ENCODE assay signal across 9 mouse cellular contexts in genomic region chr12:21136462-21136751, GRCm38 (mm10).
DNase-seq lines count a peak whose midpoint lies in the region; ATAC-seq and TF ChIP-seq lines count a peak whose summit lies in the region.
"Had no signal": no experiment of that assay in that cellular context is flagged by ENCODE, and none has a peak within 500 bp of the region (broad histone marks: within the 10 kb centered on the region; RNA-seq: fewer than 3 reads in every experiment).

No protein-coding gene starts in this region.

- no peak for TF ChIP-seq EP300 in liver, postnatal 0 days (IDR thresholded peaks at IDR 0.05; ENCODE audit: low read depth)

- WGBS in heart, embryonic 10.5 days, result 72% methylated on average over 2 of the region's 2 CpGs
- 52% methylated on average over 2 of the region's 2 CpGs for WGBS in liver, postnatal 0 days (ENCODE audit: insufficient replicate concordance)

- H3K27ac ChIP-seq in layer of hippocampus, adult 2 months, result peak overlapping the region; percentile 89
- H3K27ac ChIP-seq in heart, embryonic 10.5 days, result peak overlapping the region; percentile 62; the same call in 1 of the 2 replicates
- H3K27ac ChIP-seq in liver, postnatal 0 days (ENCODE audit: low read depth), result peak overlapping the region; percentile 55
- H3K27ac ChIP-seq: neural tube, embryonic 12.5 days had no signal

- H3K36me3 ChIP-seq in heart, embryonic 10.5 days, result no peaks in the 10 kb centered on the region
- no peaks in the 10 kb centered on the region for H3K36me3 ChIP-seq in liver, postnatal 0 days (replicated peaks; ENCODE audit: insufficient read depth, low read length)
- H3K36me3 ChIP-seq: neural tube, embryonic 12.5 days had no signal

- H3K4me3 ChIP-seq in layer of hippocampus, adult 2 months, result no peak overlapping the region
- H3K4me3 ChIP-seq in heart, embryonic 10.5 days, result no peak overlapping the region
- H3K4me3 ChIP-seq in liver, postnatal 0 days (ENCODE audit: low read depth, low read length), result no peak overlapping the region
- H3K4me3 ChIP-seq: neural tube, embryonic 12.5 days had no signal

- no peaks in the 10 kb centered on the region for H3K27me3 ChIP-seq in heart, embryonic 10.5 days (ENCODE audit: insufficient read depth, poor library complexity, severe bottlenecking)
- no peaks in the 10 kb centered on the region for H3K27me3 ChIP-seq in liver, postnatal 0 days (ENCODE audit: insufficient read depth, low read length)
- H3K27me3 ChIP-seq: neural tube, embryonic 12.5 days had no signal

- peaks cover 73% of the 10 kb centered on the region for H3K4me1 ChIP-seq in heart, embryonic 10.5 days
- H3K4me1 ChIP-seq in liver, postnatal 0 days (ENCODE audit: insufficient read depth), result peaks cover 37% of the 10 kb centered on the region

- peak in 1 of 2 experiments; percentile 64 for DNase-seq in layer of hippocampus, adult 2 months (ENCODE audit: low spot score in 2 of 2)
- DNase-seq in layer of hippocampus, adult 9-10 months (ENCODE audit: low spot score), result no peak
- DNase-seq in brain, embryonic 14.5 days (ENCODE audit: low read depth), result peak; percentile 87
- no peak for DNase-seq in heart, embryonic 10.5 days (ENCODE audit: low spot score)
- no peak for DNase-seq in liver, postnatal 0 days
- DNase-seq in thymus, postnatal 10 days (ENCODE audit: low spot score in 2 of 2), result no peak
- no peak for DNase-seq in kidney, adult 18-20 months
- no peak for DNase-seq in embryo, embryonic 9.5 days (ENCODE audit: extremely low spot score)

- TF ChIP-seq CTCF in layer of hippocampus, adult 2 months (conservative IDR thresholded peaks at IDR 0.05), result no peak
- TF ChIP-seq CTCF in brain, embryonic 14.5 days (IDR thresholded peaks at IDR 0.05; ENCODE audit: borderline replicate concordance, extremely low read depth, insufficient read depth, insufficient read length), result no peak
- TF ChIP-seq CTCF in liver, postnatal 0 days (IDR thresholded peaks at IDR 0.05; ENCODE audit: low read depth), result no peak

- ATAC-seq in liver, postnatal 0 days, result peak; percentile 60

- no peak overlapping the region for H3K9ac ChIP-seq in liver, postnatal 0 days (replicated peaks)
- H3K9ac ChIP-seq: neural tube, embryonic 12.5 days had no signal

- no peak for TF ChIP-seq POLR2A in brain, embryonic 14.5 days (IDR thresholded peaks at IDR 0.05; ENCODE audit: borderline replicate concordance, extremely low read depth, insufficient read depth, insufficient read length, poor library complexity, severe bottlenecking)

- H3K4me2 ChIP-seq in liver, postnatal 0 days (ENCODE audit: low read depth, low read length), result no peak overlapping the region
- H3K4me2 ChIP-seq: neural tube, embryonic 12.5 days had no signal

- no peaks in the 10 kb centered on the region for H3K9me3 ChIP-seq in heart, embryonic 10.5 days
- H3K9me3 ChIP-seq in liver, postnatal 0 days (ENCODE audit: low read length), result no peaks in the 10 kb centered on the region
- H3K9me3 ChIP-seq: neural tube, embryonic 12.5 days had no signal
